Mouse (Mus musculus): ENCODE measurements at regions not wholly inside any gene's neighbourhood (a gene's known extent, or its start where the extent isn't known, plus 50 kb on each side); places are given as distances from the start of the nearest gene placed in this dataset.
A peak's percentile ranks its signal among the peaks of the same experiment; 100 is the strongest.
"Not testable (repeated sequence)": the region's sequence is repeated elsewhere in the genome, so short reads cannot be mapped to it uniquely, and the experiment has no call there.

GRCm38 (mm10) chr1:193510066-193510793 lies 140.1 kb upstream of the Camk1g start:
- peak; percentile 44 for DNase-seq

GRCm38 (mm10) chr1:193508271-193508670 lies 138.2 kb upstream of the Camk1g start:
- no peak for DNase-seq

DNA sequence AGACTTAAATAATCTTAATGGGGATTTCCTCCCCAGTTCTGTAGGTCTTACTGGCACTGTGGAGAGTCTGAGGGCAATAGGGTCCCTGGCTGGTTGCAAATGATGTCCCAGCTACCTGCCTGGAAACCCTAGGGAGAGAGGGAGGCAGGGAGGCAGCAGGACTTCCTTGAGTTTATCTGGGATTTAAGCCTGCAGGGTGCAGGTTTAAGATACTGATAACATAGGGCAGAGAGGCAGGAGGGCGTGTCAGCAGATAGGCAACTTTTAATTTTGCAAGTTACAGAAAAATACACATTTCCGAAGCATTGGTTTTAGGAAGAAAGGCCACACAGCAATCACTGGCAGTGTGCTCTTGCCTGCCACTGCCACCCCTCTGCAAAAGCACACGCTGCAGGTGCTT lies 136.9 kb upstream of the Camk1g start:
- DNase-seq, result no peak

- DNase-seq, result no peak
Observed at GRCm38 (mm10) chr1:193505381-193505780, 135.3 kb upstream of the Camk1g start.

GRCm38 (mm10) chr1:193504611-193505010 lies 134.5 kb upstream of the Camk1g start:
- no peak for DNase-seq

DNA sequence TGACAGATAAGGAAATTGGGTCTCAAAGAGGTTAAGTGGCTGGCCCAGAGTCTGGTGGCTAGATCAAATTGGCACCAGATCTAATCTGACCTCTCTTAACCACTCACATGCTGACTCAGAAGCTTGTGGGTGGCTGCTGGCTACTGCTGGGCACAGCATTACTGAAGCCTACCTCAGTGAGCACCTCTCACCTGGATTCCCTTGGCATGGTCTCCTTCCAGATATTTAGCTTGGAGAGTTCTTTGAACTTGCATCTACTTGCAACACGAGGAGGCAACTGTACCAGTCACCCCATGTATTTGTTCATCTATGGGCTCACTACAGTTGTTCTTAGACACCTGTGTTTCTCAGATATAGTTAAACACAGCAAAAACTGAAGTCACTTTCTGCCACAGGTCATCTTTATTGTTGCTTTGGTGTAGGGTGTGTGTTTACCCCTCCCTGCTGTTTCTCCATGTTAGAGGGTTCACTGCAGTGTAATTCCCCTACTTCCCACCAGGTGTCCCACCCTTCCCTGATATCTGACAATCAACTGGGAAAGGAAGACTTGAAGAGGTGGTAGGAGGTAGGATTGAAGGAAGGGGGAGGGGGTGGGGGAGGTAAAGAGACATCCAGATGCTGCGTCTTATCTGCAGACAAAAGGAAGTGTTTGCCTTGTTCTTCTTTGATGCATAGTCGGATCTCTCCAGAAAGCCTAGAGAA lies 133.7 kb upstream of the Camk1g start:
- peak; percentile 64 for DNase-seq

- no peak for DNase-seq
Observed at GRCm38 (mm10) chr1:193496265-193497183, 126.4 kb upstream of the Camk1g start.

GRCm38 (mm10) chr1:193488039-193488438 lies 117.9 kb upstream of the Camk1g start:
- DNase-seq, result no peak

GRCm38 (mm10) chr1:193486668-193487067 lies 116.6 kb upstream of the Camk1g start:
- DNase-seq, result not testable (repeated sequence)

DNA sequence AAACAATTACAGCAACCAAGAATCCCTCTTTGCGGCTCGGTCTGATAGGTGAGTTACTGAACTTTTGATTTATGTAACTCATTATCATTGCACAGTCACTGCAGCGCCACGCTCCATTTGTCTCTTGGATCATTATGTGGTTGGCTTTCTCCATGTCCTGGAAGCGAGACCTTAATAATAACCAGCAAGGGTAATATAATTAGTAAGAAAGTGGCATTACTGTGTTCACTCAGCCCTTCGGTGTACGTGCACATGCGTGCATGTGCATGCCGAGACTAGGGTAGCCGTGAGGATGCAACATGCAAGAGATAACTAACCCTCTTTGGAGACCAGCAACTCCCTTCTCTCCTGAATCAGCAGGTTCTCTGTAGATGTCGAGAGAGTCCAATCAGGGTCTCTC lies 114.9 kb upstream of the Camk1g start:
- DNase-seq, result no peak

DNA sequence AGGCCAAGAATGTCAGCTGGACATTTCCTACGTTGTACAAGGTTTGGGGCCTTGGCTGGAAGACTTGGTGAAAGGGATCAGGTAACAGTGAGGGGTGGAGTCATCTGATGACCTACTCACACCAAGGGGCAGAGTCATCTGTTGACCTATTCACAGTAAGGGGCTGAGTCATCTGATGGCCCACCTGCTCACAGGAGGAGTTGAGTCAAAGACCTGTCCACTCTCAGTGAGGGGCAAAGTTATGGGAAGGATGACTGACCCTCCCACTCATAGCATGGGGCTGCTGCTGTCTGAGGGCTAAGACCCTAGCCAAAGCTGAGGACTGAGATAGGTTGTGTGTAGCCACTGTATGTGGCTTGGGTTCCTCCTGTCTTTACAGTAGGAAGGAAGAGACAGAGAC lies 107.2 kb upstream of the Camk1g start:
- DNase-seq, result no peak

- DNase-seq, result no peak
Observed at GRCm38 (mm10) chr1:193476805-193477204, 106.7 kb upstream of the Camk1g start.

DNA sequence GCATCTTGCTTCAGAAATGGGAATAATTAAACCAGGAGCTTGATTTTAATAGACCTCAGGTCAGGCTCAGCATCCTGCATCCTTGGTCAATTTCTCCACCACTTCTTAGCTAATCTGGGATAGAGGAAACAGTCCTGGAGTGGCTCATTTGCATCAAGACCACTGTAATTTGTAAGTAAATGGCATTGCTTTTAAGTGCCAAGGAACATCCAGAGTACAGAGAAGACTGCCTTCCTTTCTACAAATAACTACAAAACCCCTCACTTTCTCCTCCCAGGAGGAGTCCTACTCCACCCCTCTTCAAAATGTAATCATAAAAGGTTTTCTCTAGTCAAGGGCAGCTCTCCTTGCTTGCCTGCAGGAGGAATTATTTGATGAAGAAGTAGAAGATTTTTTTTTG lies 96.2 kb upstream of the Camk1g start:
- no peak for DNase-seq

- no peak for DNase-seq
Observed at GRCm38 (mm10) chr1:193459735-193460134, 89.6 kb upstream of the Camk1g start.

DNA sequence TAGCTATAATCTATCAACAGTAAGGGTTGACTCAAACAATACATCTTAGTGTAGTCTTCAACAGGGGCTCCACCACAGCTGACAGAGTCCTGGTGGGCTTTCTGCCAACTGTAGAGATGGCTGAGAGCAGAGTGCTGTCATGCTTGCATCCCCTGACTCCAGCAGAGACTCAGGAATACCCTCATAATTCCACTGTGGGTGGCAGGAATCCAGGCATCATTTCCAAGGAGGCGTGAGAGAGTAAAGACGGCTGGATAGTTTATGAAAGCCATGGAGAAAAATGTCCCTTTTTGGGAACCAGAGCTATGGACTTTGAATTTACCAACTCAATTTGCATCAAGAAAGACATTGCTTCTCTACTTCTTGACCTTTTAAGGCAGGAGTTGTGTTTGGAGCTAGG lies 87.8 kb upstream of the Camk1g start:
- no peak for DNase-seq

GRCm38 (mm10) chr1:193453654-193454053 lies 83.6 kb upstream of the Camk1g start:
- DNase-seq, result peak; percentile 21

GRCm38 (mm10) chr1:193451471-193452135 lies 81.5 kb upstream of the Camk1g start:
- DNase-seq, result no peak

GRCm38 (mm10) chr1:193450814-193451213 lies 80.7 kb upstream of the Camk1g start:
- no peak for DNase-seq

DNA sequence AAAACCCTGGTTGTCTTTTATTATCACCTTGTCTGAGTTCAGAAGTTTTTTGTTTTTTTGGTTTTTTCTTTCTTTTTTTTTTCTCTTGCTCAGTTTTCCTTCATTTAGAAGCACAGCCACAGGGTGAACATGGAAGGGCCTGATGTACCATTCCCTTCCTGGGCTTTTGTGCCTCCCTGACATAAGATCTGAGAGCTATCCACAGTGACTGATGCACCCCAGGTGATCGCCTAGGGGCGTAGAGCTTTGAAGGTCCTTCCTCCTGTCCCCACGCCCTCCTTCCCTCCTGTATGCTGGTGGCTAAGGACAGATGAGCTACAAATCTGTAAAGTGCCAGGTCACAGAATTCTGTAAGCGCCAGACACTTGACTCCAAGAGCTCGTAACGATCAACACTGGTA lies 80.1 kb upstream of the Camk1g start:
- no peak for DNase-seq

DNA sequence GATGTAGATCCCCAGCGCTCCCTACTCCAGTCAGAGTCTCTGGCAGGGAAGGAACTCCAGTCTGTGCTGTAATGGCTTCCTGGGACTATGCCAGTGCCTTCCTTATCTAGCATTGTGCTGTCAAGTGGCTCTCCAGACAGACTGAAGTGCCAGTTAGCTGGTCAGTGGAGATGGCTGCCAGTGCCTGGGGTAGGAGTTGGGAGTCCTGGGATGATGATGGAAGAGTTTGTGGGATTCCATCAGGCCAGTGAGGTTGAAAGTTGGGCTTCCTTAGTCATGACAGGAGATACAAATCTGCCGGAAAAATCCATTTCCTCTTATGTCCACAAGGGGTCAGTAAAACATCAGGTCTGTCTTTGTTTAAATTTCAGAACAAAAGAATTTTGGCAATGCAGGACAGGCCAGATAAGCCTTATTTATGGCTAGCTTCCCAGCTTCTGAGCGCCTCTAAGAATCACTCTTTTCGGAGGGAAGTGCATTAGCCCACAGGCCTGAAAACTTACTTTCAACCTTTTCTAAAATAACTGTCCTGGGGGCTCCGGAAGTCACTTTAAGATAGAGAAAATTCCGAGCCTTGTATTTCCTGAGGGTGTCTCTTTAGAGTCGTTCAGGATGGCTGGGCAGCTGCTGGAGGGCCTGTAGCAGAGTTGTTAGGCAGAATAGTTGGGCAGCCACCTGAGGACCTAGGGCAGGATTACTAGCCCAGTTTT lies 79.5 kb upstream of the Camk1g start:
- peak; percentile 59 for DNase-seq

- no peak for DNase-seq
Observed at GRCm38 (mm10) chr1:193448793-193449393, 78.8 kb upstream of the Camk1g start.

DNA sequence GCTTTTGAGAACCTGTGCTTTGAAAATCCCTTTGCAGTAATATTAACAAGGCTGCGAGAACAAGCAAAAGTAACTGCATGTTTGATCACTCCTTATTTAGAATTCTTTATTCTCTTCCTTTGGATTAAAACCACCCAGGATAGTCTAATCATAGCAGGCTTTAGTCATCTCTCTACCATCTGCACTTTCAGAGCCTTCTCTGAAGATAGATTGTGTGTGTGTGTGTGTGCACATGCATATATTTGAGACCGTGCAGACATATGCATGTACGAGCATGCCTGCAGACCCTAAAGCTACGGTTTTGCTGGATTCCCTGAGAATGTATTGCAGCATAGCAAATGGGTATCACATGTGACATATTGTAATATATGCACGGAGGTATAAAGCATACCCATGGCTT lies 77.5 kb upstream of the Camk1g start:
- no peak for DNase-seq

Measured in kidney, postnatal 14 days (tissue).